Mouse (Mus musculus) G1E (cell line): ENCODE results near the gene Ap3m1.

Experiments
- CTCF ChIP-seq: IDR thresholded peaks from 2 replicates; pipeline ENCODE4 v1.5.1; 2012; ENCODE audit warnings: low read depth, low read length, inconsistent platforms, mixed read lengths
- GATA1 ChIP-seq: IDR thresholded peaks from 2 replicates; pipeline ENCODE4 v1.6.1; 2012; ENCODE audit warnings: borderline replicate concordance, low read length, inconsistent platforms, mixed read lengths
- POLR2AphosphoS5 ChIP-seq: IDR thresholded peaks from 2 replicates; pipeline ENCODE4 v1.6.1; 2012; ENCODE audit warnings: low read depth, low read length, inconsistent platforms; ENCODE audit not compliant: insufficient replicate concordance
- TAL1 ChIP-seq: conservative IDR thresholded peaks from 2 replicates; pipeline ENCODE4 v1.6.1; 2012; ENCODE audit warnings: low read depth, low read length, inconsistent platforms, mixed read lengths

DNA sequence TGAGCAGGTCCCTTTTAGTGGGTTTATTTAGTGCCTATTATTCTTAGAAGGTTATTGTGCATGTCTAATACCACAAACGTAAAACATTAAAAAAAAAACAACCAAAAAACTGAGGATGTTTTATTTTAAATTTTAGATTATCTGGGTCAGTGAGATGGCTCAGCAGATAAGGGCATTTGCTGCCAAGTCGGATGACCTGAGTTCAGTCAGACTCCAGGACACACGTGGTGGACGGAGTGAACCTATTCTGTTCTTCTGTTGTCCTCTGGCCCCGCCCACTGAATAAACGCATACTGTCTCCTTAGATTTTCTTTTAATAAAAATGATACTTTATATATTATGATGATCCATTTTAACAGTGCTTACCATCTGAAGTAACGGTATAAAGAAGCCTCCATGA is 1.3 kb upstream of the Ap3m1 start:
- no peak for TF ChIP-seq CTCF
- TF ChIP-seq GATA1: no peak
- no peak for TF ChIP-seq POLR2AphosphoS5
- no peak for TF ChIP-seq TAL1
